Mouse (Mus musculus) megakaryocyte-erythroid progenitor cell, adult 5 weeks (primary cell): ENCODE data around the gene Fbxw28. TPM values are rescaled to one million over a fixed set of nuclear protein-coding genes. Genes with fewer than 3 reads are reported as not detected.

Experiments used
- polyA plus RNA-seq: library from polyadenylated mRNA; stranded (reverse); fragments of >175 nt; gene quantifications from 2 replicates; pipeline ENCODE4 v1.2.3, GENCODE M21; 2012

Fbxw28 gene
- polyA plus RNA-seq: not detected in 2 replicates

GRCm38 (mm10) chr9:109339559-109339958 is at the start of gene Fbxw28:
Gene Fbxw28, minus strand, starts transcription at chr9:109339659.

GRCm38 (mm10) chr9:109287576-109287975 is 51.9 kb downstream of the Fbxw28 start, which contains the start of gene Fbxw14:
Gene Fbxw14, minus strand, starts transcription at chr9:109287676.

Other genes with a start within 250 kb of the Fbxw28 start
- gene Plxnb1, start 244.3 kb downstream of the Fbxw28 start, polyA plus RNA-seq: 0.04 and 0.21 TPM in 2 replicates
- gene Fbxw21, start 177.6 kb downstream of the Fbxw28 start, polyA plus RNA-seq: 0.04 TPM in 1 of 2 replicates, not detected in the other
- not detected in 2 replicates for gene Fbxw13, start 143.7 kb downstream of the Fbxw28 start, polyA plus RNA-seq
- not detected in 2 replicates for gene Fbxw20, start 104.9 kb downstream of the Fbxw28 start, polyA plus RNA-seq
- gene Fbxw14, start 52.0 kb downstream of the Fbxw28 start, polyA plus RNA-seq: not detected in 2 replicates
- not detected in 2 replicates for gene Fbxw22, start 64.6 kb upstream of the Fbxw28 start, polyA plus RNA-seq
- not detected in 2 replicates for gene Fbxw16, start 109.5 kb upstream of the Fbxw28 start, polyA plus RNA-seq
- gene Fbxw19, start 156.2 kb upstream of the Fbxw28 start, polyA plus RNA-seq: not detected in 2 replicates
- gene Fbxw15, start 228.6 kb upstream of the Fbxw28 start, polyA plus RNA-seq: not detected in 2 replicates